28 mouse cellular contexts compared by ENCODE assay signal in genomic region chr16:43999541-43999940, GRCm38 (mm10). TPM values are rescaled to one million over a fixed set of nuclear protein-coding genes. Genes with fewer than 3 reads are reported as not detected.
DNase-seq lines count a peak whose midpoint lies in the region; ATAC-seq lines count a peak whose summit lies in the region.
"Had no signal": no experiment of that assay in that cellular context is flagged by ENCODE, and none has a peak within 500 bp of the region (broad histone marks: within the 10 kb centered on the region; RNA-seq: fewer than 3 reads in every experiment).

No protein-coding gene starts in this region.

- no peak overlapping the region for H3K9ac ChIP-seq in intestine, embryonic 14.5 days (ENCODE audit: low read length)
- H3K9ac ChIP-seq in intestine, embryonic 16.5 days (ENCODE audit: low read depth, low read length), result no peak overlapping the region
- H3K9ac ChIP-seq: embryonic facial prominence, embryonic 13.5 days; forebrain, embryonic 12.5 days; heart, embryonic 15.5 days; hindbrain, embryonic 13.5 days; limb, embryonic 12.5 days; liver, embryonic 13.5 days; midbrain, embryonic 13.5 days; neural tube, embryonic 12.5 days had no signal

- DNase-seq in intestine, embryonic 14.5 days (ENCODE audit: low spot score), result peak; percentile 6
- peak; percentile 66 for DNase-seq in brain, adult 2 months (ENCODE audit: low read depth, low spot score)
- DNase-seq in cerebellum, adult 8-10 months, result peak; percentile 9
- peak; percentile 43 to 54 for DNase-seq in cerebellum, postnatal 36 days
- DNase-seq in lung, postnatal 25 days (ENCODE audit: low spot score), result no peak
- no peak for DNase-seq in left cerebral cortex, adult 11 months (ENCODE audit: low spot score)
- DNase-seq: B cell, adult 2 months; embryo, embryonic 11 days; heart, postnatal 36 days; kidney, adult 8-10 months; kidney, postnatal 10 days; layer of hippocampus, postnatal 36 days; liver, embryonic 13.5 days; lung, adult 2 months; retina, postnatal 1 day had no signal

- no peak overlapping the region for H3K27ac ChIP-seq in intestine, embryonic 14.5 days (ENCODE audit: low read depth)
- no peak overlapping the region for H3K27ac ChIP-seq in intestine, embryonic 16.5 days (ENCODE audit: low read length)
- H3K27ac ChIP-seq: embryonic facial prominence, embryonic 13.5 days; forebrain, embryonic 12.5 days; heart, embryonic 15.5 days; hindbrain, embryonic 13.5 days; limb, embryonic 12.5 days; liver, embryonic 13.5 days; midbrain, embryonic 13.5 days; neural tube, embryonic 12.5 days had no signal

- H3K4me2 ChIP-seq in intestine, embryonic 14.5 days (ENCODE audit: low read length), result no peak overlapping the region
- no peak overlapping the region for H3K4me2 ChIP-seq in intestine, embryonic 16.5 days (ENCODE audit: low read depth, low read length)
- H3K4me2 ChIP-seq: embryonic facial prominence, embryonic 13.5 days; forebrain, embryonic 12.5 days; heart, embryonic 15.5 days; hindbrain, embryonic 13.5 days; limb, embryonic 12.5 days; liver, embryonic 13.5 days; midbrain, embryonic 13.5 days; neural tube, embryonic 12.5 days had no signal

- no peak for ATAC-seq in intestine, embryonic 14.5 days (replicated peaks; ENCODE audit: low FRiP score, low TSS enrichment, low read depth)
- no peak for ATAC-seq in intestine, embryonic 16.5 days
- ATAC-seq: inflammation-experienced regulatory T-cells, adult 6 months; midbrain, embryonic 13.5 days; Patski had no signal

- no peak overlapping the region for H3K4me3 ChIP-seq in intestine, embryonic 14.5 days (ENCODE audit: low read depth, low read length)
- H3K4me3 ChIP-seq in intestine, embryonic 16.5 days (ENCODE audit: low read length), result no peak overlapping the region
- H3K4me3 ChIP-seq: embryonic facial prominence, embryonic 13.5 days; erythroblast, embryonic 14.5 days; forebrain, embryonic 12.5 days; heart, embryonic 15.5 days; hindbrain, embryonic 13.5 days; limb, embryonic 12.5 days; liver, embryonic 13.5 days; midbrain, embryonic 13.5 days; neural tube, embryonic 12.5 days had no signal

- no peaks in the 10 kb centered on the region for H3K27me3 ChIP-seq in intestine, embryonic 14.5 days (replicated peaks; ENCODE audit: control insufficient read depth, insufficient read depth, low read length)
- H3K27me3 ChIP-seq in intestine, embryonic 16.5 days (replicated peaks; ENCODE audit: control insufficient read depth, insufficient read depth, low read length), result no peaks in the 10 kb centered on the region
- H3K27me3 ChIP-seq: CH12.LX; embryonic facial prominence, embryonic 13.5 days; forebrain, embryonic 12.5 days; heart, embryonic 15.5 days; hindbrain, embryonic 13.5 days; limb, embryonic 12.5 days; liver, embryonic 13.5 days; midbrain, embryonic 13.5 days; neural tube, embryonic 12.5 days; Patski had no signal

- 82% methylated on average over 5 of the region's 5 CpGs for WGBS in intestine, embryonic 14.5 days
- WGBS in intestine, embryonic 16.5 days, result 87% methylated on average over 5 of the region's 5 CpGs

- no peaks in the 10 kb centered on the region for H3K36me3 ChIP-seq in intestine, embryonic 14.5 days (ENCODE audit: control insufficient read depth, insufficient read depth, low read length)
- no peaks in the 10 kb centered on the region for H3K36me3 ChIP-seq in intestine, embryonic 16.5 days (ENCODE audit: control insufficient read depth, insufficient read depth, low read length)
- H3K36me3 ChIP-seq: embryonic facial prominence, embryonic 13.5 days; forebrain, embryonic 12.5 days; heart, embryonic 15.5 days; hindbrain, embryonic 13.5 days; limb, embryonic 12.5 days; liver, embryonic 13.5 days; midbrain, embryonic 13.5 days; neural tube, embryonic 12.5 days had no signal

- H3K9me3 ChIP-seq in intestine, embryonic 14.5 days (ENCODE audit: control insufficient read depth, low read length), result no peaks in the 10 kb centered on the region
- H3K9me3 ChIP-seq in intestine, embryonic 16.5 days (ENCODE audit: control insufficient read depth, low read length), result no peaks in the 10 kb centered on the region
- H3K9me3 ChIP-seq: embryonic facial prominence, embryonic 13.5 days; forebrain, embryonic 12.5 days; G1E; heart, embryonic 15.5 days; hindbrain, embryonic 13.5 days; limb, embryonic 12.5 days; liver, embryonic 13.5 days; midbrain, embryonic 13.5 days; neural tube, embryonic 12.5 days had no signal

- H3K4me1 ChIP-seq in intestine, embryonic 14.5 days (replicated peaks; ENCODE audit: control insufficient read depth, insufficient read depth, low read length), result no peaks in the 10 kb centered on the region
- no peaks in the 10 kb centered on the region for H3K4me1 ChIP-seq in intestine, embryonic 16.5 days (ENCODE audit: control insufficient read depth, insufficient read depth, low read length)
- H3K4me1 ChIP-seq: embryonic facial prominence, embryonic 13.5 days; forebrain, embryonic 12.5 days; heart, embryonic 15.5 days; hindbrain, embryonic 13.5 days; limb, embryonic 12.5 days; liver, embryonic 13.5 days; midbrain, embryonic 13.5 days; neural tube, embryonic 12.5 days had no signal

RNA-seq across cellular contexts. Expression of gene Zdhhc23, which starts 19.9 kb away (rescaled TPM):
- polyA plus RNA-seq in intestine, embryonic 14.5 days (2014; fragmentation: Nextera tagmentation; extraction: Ambion mirVana), result 2.4 and 2.7 TPM in 2 replicates
- polyA plus RNA-seq in intestine, embryonic 16.5 days (2015; fragmentation: Nextera tagmentation; extraction: Ambion mirVana), result 1.9 and 2.1 TPM in 2 replicates

Comparison
In these comparisons a context has a peak if more than half of its experiments do, and no peak if none do; other contexts are left out.
1. DNase-seq: peak in intestine, embryonic 14.5 days (single experiment), brain, adult 2 months (single experiment), cerebellum, adult 8-10 months (single experiment) and cerebellum, postnatal 36 days (2 of 2); none in lung, postnatal 25 days (single experiment) and left cerebral cortex, adult 11 months (single experiment).